Mouse (Mus musculus) leukemia stem cell, adult 10-12 weeks (primary cell): ENCODE results near the gene Ttll8. TPM values are rescaled to one million over a fixed set of nuclear protein-coding genes. Genes with fewer than 3 reads are reported as not detected.

Experiments used
- polyA plus RNA-seq: library from polyadenylated mRNA; stranded (reverse); fragments of >175 nt; gene quantifications from 2 replicates; pipeline ENCODE4 v1.2.3, GENCODE M21; 2012; ENCODE audit warnings: low replicate concordance

Gene Ttll8
- not detected in 2 replicates for polyA plus RNA-seq

GRCm38 (mm10) chr15:88954368-88955072, at the start of gene Ttll8:
Ttll8 (minus strand) TSS chr15:88954418.

DNA sequence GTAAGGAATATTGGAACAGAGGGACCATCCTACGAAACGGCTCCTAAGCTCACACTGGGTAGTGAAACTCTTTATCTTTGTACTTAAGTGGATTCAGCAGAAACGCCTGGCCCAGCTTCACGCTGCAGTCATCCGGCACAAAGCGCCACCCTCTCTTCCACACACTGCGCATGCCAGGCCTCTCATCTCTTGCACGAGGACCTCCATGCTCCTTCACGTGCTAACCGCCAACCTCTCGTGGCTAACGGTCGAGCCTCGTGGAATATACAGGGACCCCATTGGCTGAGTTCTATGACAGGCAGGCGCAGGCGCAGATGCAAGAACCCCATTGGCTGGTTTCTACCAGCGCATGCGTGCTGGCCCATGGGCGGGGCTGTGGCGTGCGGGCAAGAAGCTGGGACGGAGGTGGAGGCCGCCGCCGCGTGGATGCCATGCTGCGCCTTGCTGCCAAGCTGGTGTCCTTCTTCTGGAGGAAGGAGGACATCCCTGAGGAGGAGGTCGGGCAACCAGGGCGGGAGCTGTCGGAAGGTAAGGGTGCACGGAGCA, 28.4 kb upstream of the Ttll8 start, which contains the start of gene Mov10l1:
Mov10l1 (plus strand) TSS at position 376 of the 546 bp plus-strand sequence.

GRCm38 (mm10) chr15:88978281-88979137, 24.3 kb upstream of the Ttll8 start, which contains the start of gene Mlc1:
Mlc1 (minus strand) TSS chr15:88979007.

DNA sequence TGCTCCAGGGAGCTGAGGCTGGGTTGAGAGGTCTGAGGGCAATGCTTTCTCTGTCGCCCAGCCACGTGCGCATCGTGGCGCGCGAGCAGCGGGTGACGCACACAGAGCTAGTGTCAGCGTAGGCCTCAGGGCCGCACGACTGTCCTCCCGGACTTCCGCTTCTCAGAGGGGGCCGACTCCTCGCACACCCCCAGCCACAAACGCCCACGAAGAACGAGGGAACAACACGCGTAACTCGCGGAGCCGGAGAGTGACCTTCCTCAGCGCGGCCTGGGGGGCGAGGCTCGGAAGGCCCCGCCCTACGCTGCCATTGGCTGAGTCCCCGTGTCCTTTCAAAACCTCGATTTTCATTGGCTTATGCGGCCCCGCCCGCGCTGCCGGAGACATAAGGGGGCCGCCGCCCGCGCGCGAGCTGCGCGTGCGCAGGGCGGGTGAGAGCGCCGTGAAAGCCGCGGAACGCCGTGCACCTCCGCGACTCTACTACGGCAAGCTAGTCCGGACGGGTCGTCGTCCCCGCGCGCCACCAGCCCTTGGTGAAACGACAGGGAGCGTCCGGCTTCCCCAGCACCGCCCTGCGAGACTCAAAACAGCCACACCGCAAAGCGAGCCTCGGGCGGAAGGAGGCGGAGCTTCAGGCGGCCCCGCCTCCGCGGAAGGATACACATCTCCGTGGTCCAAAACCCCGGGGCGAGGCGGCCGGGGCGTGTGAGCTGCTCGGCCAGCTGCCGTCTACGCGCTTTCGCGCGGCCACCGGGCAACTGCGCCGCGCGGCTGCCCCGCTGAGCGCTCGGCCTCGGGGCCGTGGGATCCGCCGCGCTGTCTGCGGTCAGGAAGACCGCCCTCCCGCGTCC, 92.2 kb downstream of the Ttll8 start, which contains the start of gene Pim3:
Pim3 (plus strand) TSS at position 415 of the 851 bp plus-strand sequence.

Other genes with a start within 250 kb of the Ttll8 start
- gene Brd1, start 220.2 kb downstream of the Ttll8 start, polyA plus RNA-seq: 15.5 and 18.1 TPM in 2 replicates
- 3.5 and 13.0 TPM in 2 replicates for gene Zbed4, start 202.8 kb downstream of the Ttll8 start, polyA plus RNA-seq
- gene Alg12, start 135.1 kb downstream of the Ttll8 start, polyA plus RNA-seq: 1.8 and 9.0 TPM in 2 replicates
- gene Creld2, start 134.8 kb downstream of the Ttll8 start, polyA plus RNA-seq: 30.3 and 61.6 TPM in 2 replicates
- 27.3 and 27.5 TPM in 2 replicates for gene Pim3, start 92.2 kb downstream of the Ttll8 start, polyA plus RNA-seq
- not detected in 2 replicates for gene Mlc1, start 24.6 kb upstream of the Ttll8 start, polyA plus RNA-seq
- gene Mov10l1, start 28.5 kb upstream of the Ttll8 start, polyA plus RNA-seq: not detected in 2 replicates
- gene Panx2, start 105.3 kb upstream of the Ttll8 start, polyA plus RNA-seq: not detected in 2 replicates
- gene Trabd, start 120.7 kb upstream of the Ttll8 start, polyA plus RNA-seq: 62.8 and 117 TPM in 2 replicates
- 7.3 and 9.5 TPM in 2 replicates for gene Selenoo, start 134.7 kb upstream of the Ttll8 start, polyA plus RNA-seq
- gene Tubgcp6, start 168.7 kb upstream of the Ttll8 start, polyA plus RNA-seq: 82.7 and 89.7 TPM in 2 replicates
- 2.0 and 15.1 TPM in 2 replicates for gene Hdac10, start 174.3 kb upstream of the Ttll8 start, polyA plus RNA-seq
- gene Mapk12, start 186.3 kb upstream of the Ttll8 start, polyA plus RNA-seq: 0.58 and 3.5 TPM in 2 replicates
- gene Mapk11, start 195.2 kb upstream of the Ttll8 start, polyA plus RNA-seq: 0.88 and 3.9 TPM in 2 replicates
- 57.1 and 82.4 TPM in 2 replicates for gene Plxnb2, start 226.4 kb upstream of the Ttll8 start, polyA plus RNA-seq
- gene Dennd6b, start 242.1 kb upstream of the Ttll8 start, polyA plus RNA-seq: 18.1 and 27.5 TPM in 2 replicates